8 mouse cellular contexts compared by ENCODE assay signal in genomic region chr10:88356114-88356982, GRCm38 (mm10). TPM values are rescaled to one million over a fixed set of nuclear protein-coding genes. Genes with fewer than 3 reads are reported as not detected.
DNase-seq lines count a peak whose midpoint lies in the region; ATAC-seq and TF ChIP-seq lines count a peak whose summit lies in the region.

No protein-coding gene starts in this region.

- H3K27ac ChIP-seq in lung, postnatal 0 days (ENCODE audit: low read length) = peak overlapping the region; percentile 84
- H3K27ac ChIP-seq in embryonic fibroblast, embryonic 13.5 days (ENCODE audit: insufficient read depth, low read length) = no peak overlapping the region
- no peak overlapping the region for H3K27ac ChIP-seq in limb, embryonic 11.5 days (replicated peaks; ENCODE audit: low read depth, low read length)
- H3K27ac ChIP-seq in small intestine, adult 2 months (ENCODE audit: insufficient read depth, low read depth, low read length) = no peak overlapping the region; the same call in 1 of the 2 replicates

- H3K27me3 ChIP-seq in lung, postnatal 0 days (replicated peaks; ENCODE audit: insufficient read depth, low read length) = no peaks in the 10 kb centered on the region
- peaks cover 12% of the 10 kb centered on the region for H3K27me3 ChIP-seq in limb, embryonic 11.5 days (ENCODE audit: control insufficient read depth, insufficient read depth, low read length)
- no peaks in the 10 kb centered on the region for H3K27me3 ChIP-seq in small intestine, adult 2 months (ENCODE audit: control insufficient read depth, insufficient read depth, low read length)

- H3K4me1 ChIP-seq in lung, postnatal 0 days (ENCODE audit: insufficient read depth, low read depth, low read length) = no peaks in the 10 kb centered on the region; the same call in 1 of the 2 replicates
- no peaks in the 10 kb centered on the region for H3K4me1 ChIP-seq in embryonic fibroblast, embryonic 13.5 days (ENCODE audit: control insufficient read depth, insufficient read depth, low read length)
- H3K4me1 ChIP-seq in limb, embryonic 11.5 days (ENCODE audit: control insufficient read depth, insufficient read depth, low read length) = no peaks in the 10 kb centered on the region
- H3K4me1 ChIP-seq in small intestine, adult 2 months (ENCODE audit: control insufficient read depth, insufficient read depth, insufficient read length, low read length) = peaks cover 5% of the 10 kb centered on the region; the same call in 1 of the 2 replicates

- 6% methylated on average over 21 of the region's 21 CpGs for WGBS in lung, postnatal 0 days
- 7% methylated on average over 21 of the region's 21 CpGs for WGBS in limb, embryonic 11.5 days
- 14% methylated on average over 21 of the region's 21 CpGs for WGBS in small intestine, adult 2 months

- TF ChIP-seq CTCF in lung, postnatal 0 days (IDR thresholded peaks at IDR 0.05) = no peak
- no peak for TF ChIP-seq CTCF in embryonic fibroblast, embryonic 13.5 days (IDR thresholded peaks at IDR 0.05; ENCODE audit: borderline replicate concordance, insufficient read depth, low read length)
- no peak for TF ChIP-seq CTCF in small intestine, adult 2 months (IDR thresholded peaks at IDR 0.05; ENCODE audit: extremely low read depth, insufficient read length, insufficient replicate concordance, low read depth, low read length)

- TF ChIP-seq POLR2A in embryonic fibroblast, embryonic 13.5 days (IDR thresholded peaks at IDR 0.05; ENCODE audit: low read depth, low read length) = no peak
- no peak for TF ChIP-seq POLR2A in small intestine, adult 2 months (IDR thresholded peaks at IDR 0.05; ENCODE audit: low read depth, low read length)

- peak overlapping the region; percentile 64 for H3K4me3 ChIP-seq in lung, postnatal 0 days (ENCODE audit: low read depth, low read length)
- H3K4me3 ChIP-seq in embryonic fibroblast, embryonic 13.5 days (ENCODE audit: insufficient read depth, low read length) = peak overlapping the region; percentile 50
- H3K4me3 ChIP-seq in limb, embryonic 11.5 days (ENCODE audit: low read depth, low read length) = peak overlapping the region; percentile 53
- H3K4me3 ChIP-seq in small intestine, adult 2 months (ENCODE audit: low read depth, low read length) = peak overlapping the region; percentile 64

- H3K9ac ChIP-seq in lung, postnatal 0 days (replicated peaks; ENCODE audit: low read depth) = peak overlapping the region; percentile 73
- H3K9ac ChIP-seq in limb, embryonic 11.5 days (ENCODE audit: low read length) = peak overlapping the region; percentile 51

- no peaks in the 10 kb centered on the region for H3K9me3 ChIP-seq in lung, postnatal 0 days (ENCODE audit: low read length)
- H3K9me3 ChIP-seq in limb, embryonic 11.5 days (ENCODE audit: control insufficient read depth, low read length) = no peaks in the 10 kb centered on the region

- H3K36me3 ChIP-seq in lung, postnatal 0 days (ENCODE audit: insufficient read depth, low read length) = no peaks in the 10 kb centered on the region
- no peaks in the 10 kb centered on the region for H3K36me3 ChIP-seq in limb, embryonic 11.5 days (ENCODE audit: control insufficient read depth, insufficient read depth, low read length)
- H3K36me3 ChIP-seq in small intestine, adult 2 months (ENCODE audit: control insufficient read depth, insufficient read depth, low read length) = no peaks in the 10 kb centered on the region

- peak overlapping the region; percentile 83 for H3K4me2 ChIP-seq in lung, postnatal 0 days (replicated peaks; ENCODE audit: low read depth, low read length)
- peak overlapping the region; percentile 75 for H3K4me2 ChIP-seq in limb, embryonic 11.5 days (ENCODE audit: low read depth, severe bottlenecking)

- no peak; the same call in 1 of the 2 replicates for ATAC-seq in lung, postnatal 0 days
- no peak for ATAC-seq in limb, embryonic 11.5 days (ENCODE audit: insufficient number of reproducible peaks, low FRiP score, low TSS enrichment, low read depth)

- peak; percentile 60 for DNase-seq in lung, postnatal 0 days (ENCODE audit: low spot score)
- no peak for DNase-seq in lung, postnatal 4 days
- no peak for DNase-seq in limb, embryonic 11.5 days (ENCODE audit: low spot score)
- no peak for DNase-seq in layer of hippocampus, postnatal 36 days
- no peak for DNase-seq in right cerebral cortex, adult 18-20 months
- no peak for DNase-seq in testis, postnatal 10 days (ENCODE audit: low spot score)

- TF ChIP-seq EP300 in lung, postnatal 0 days (IDR thresholded peaks at IDR 0.05) = no peak

RNA-seq across cellular contexts. Expression of gene Dram1, which starts 22.5 kb away (rescaled TPM):
- 232 and 257 TPM in 2 replicates for polyA plus RNA-seq in lung, postnatal 0 days (2015; fragmentation: Nextera tagmentation; extraction: Ambion mirVana)
- 18.5 and 20.6 TPM in 2 replicates for polyA plus RNA-seq in embryonic fibroblast, embryonic 13.5 days (2011; ENCODE audit: insufficient read length, low read depth, missing spikeins)
- polyA plus RNA-seq in limb, embryonic 11.5 days (2014; fragmentation: Nextera tagmentation; extraction: Ambion mirVana) = 0.41 and 0.48 TPM in 2 replicates
- 3.6 and 4.6 TPM in 2 replicates for polyA plus RNA-seq in small intestine, adult 2 months (2012; rRNA removed)
- 1 to 10 TPM; 1.2 to 1.5 TPM for total RNA-seq in layer of hippocampus, postnatal 36 days (2021)

RNA-seq across cellular contexts. Expression of gene Gnptab, which starts 22.6 kb away (rescaled TPM):
- polyA plus RNA-seq in lung, postnatal 0 days (2015; fragmentation: Nextera tagmentation; extraction: Ambion mirVana) = 9.9 and 10.2 TPM in 2 replicates
- 28.7 and 41.1 TPM in 2 replicates for polyA plus RNA-seq in embryonic fibroblast, embryonic 13.5 days (2011; ENCODE audit: insufficient read length, low read depth, missing spikeins)
- 7.4 and 7.5 TPM in 2 replicates for polyA plus RNA-seq in limb, embryonic 11.5 days (2014; fragmentation: Nextera tagmentation; extraction: Ambion mirVana)
- 4.5 and 6.1 TPM in 2 replicates for polyA plus RNA-seq in small intestine, adult 2 months (2012; rRNA removed)
- 10 to 100 TPM; 71.5 to 80.8 TPM for total RNA-seq in layer of hippocampus, postnatal 36 days (2021)

Comparison
In these comparisons a context has a peak if more than half of its experiments do, and no peak if none do; other contexts are left out.
1. RNA of gene Dram1, which starts 22.5 kb away (polyA plus RNA-seq): 232 to 257 TPM in lung, postnatal 0 days; 18.5 to 20.6 TPM in embryonic fibroblast, embryonic 13.5 days, 3.6 to 4.6 TPM in small intestine, adult 2 months and 0.41 to 0.48 TPM in limb, embryonic 11.5 days; every median in the first group is over 10 times any median in the second.
2. Peak in every context shown above with its lines, with median percentiles within 50 percentile points of each other: H3K4me3 ChIP-seq.